Mouse (Mus musculus): ENCODE data around the gene Olig3. TPM values are rescaled to one million over a fixed set of nuclear protein-coding genes. Genes with fewer than 3 reads are reported as not detected.

Olig3 gene
- 0.06 TPM in 1 of 2 replicates, not detected in the other for polyA plus RNA-seq (2015; fragmentation: Nextera tagmentation; extraction: Ambion mirVana)

GRCm38 (mm10) chr10:19356071-19356583, at the start of gene Olig3:
Gene Olig3, plus strand, starts transcription at chr10:19356533.
- H3K27me3 ChIP-seq (replicated peaks) = peaks cover 78% of the 10 kb centered on the region
- WGBS = 3% methylated on average over 9 of the region's 9 CpGs

GRCm38 (mm10) chr10:19309681-19310395, 46.5 kb upstream of the Olig3 start:
- H3K4me2 ChIP-seq = no peak overlapping the region
- H3K4me3 ChIP-seq (replicated peaks) = no peak overlapping the region
- no peak overlapping the region for H3K27ac ChIP-seq
- H3K36me3 ChIP-seq = no peaks in the 10 kb centered on the region
- no peaks in the 10 kb centered on the region for H3K27me3 ChIP-seq (replicated peaks)
- H3K9ac ChIP-seq = no peak overlapping the region
- ATAC-seq (ENCODE audit: insufficient read depth, low FRiP score, low read depth) = no peak
- WGBS = 38% methylated on average over 5 of the region's 5 CpGs
- H3K9me3 ChIP-seq = no peaks in the 10 kb centered on the region
- no peaks in the 10 kb centered on the region for H3K4me1 ChIP-seq

More at GRCm38 (mm10) chr10:19356071-19356583, at the start of gene Olig3:
- Histone ChIP-seq H3K4me3 (replicated peaks) (no peak within 1 kb of the TSS), H3K9ac (no peak within 1 kb of the TSS), H3K4me1 (0 out of 2 replicates have a peak, but pooled peaks cover 3% of the 10 kb centered on the region), H3K9me3 (no peaks in the 10 kb centered on the region), H3K36me3 (no peaks in the 10 kb centered on the region), H3K4me2 (peak within 1 kb of the TSS; percentile 11; the same call in 1 of the 2 replicates), H3K27ac (no peak within 1 kb of the TSS)
- no peak for ATAC-seq (ENCODE audit: insufficient read depth, low FRiP score, low read depth)

GRCm38 (mm10) chr10:19310471-19310870, 45.9 kb upstream of the Olig3 start:
- Histone ChIP-seq H3K27ac (no peak overlapping the region), H3K9ac (no peak overlapping the region), H3K4me2 (no peak overlapping the region), H3K4me1 (no peaks in the 10 kb centered on the region), H3K9me3 (no peaks in the 10 kb centered on the region), H3K27me3 (replicated peaks) (no peaks in the 10 kb centered on the region), H3K4me3 (replicated peaks) (no peak overlapping the region), H3K36me3 (no peaks in the 10 kb centered on the region)
- WGBS = 28% methylated on average over 5 of the region's 5 CpGs
- no peak for ATAC-seq (ENCODE audit: insufficient read depth, low FRiP score, low read depth)

- no peak overlapping the region for H3K9ac ChIP-seq
- no peak overlapping the region for H3K4me2 ChIP-seq
- no peak for ATAC-seq (ENCODE audit: insufficient read depth, low FRiP score, low read depth)
- 76% methylated on average over 19 of the region's 19 CpGs for WGBS
- no peaks in the 10 kb centered on the region for H3K9me3 ChIP-seq
- H3K27ac ChIP-seq = no peak overlapping the region
- no peaks in the 10 kb centered on the region for H3K27me3 ChIP-seq (replicated peaks)
- no peaks in the 10 kb centered on the region for H3K36me3 ChIP-seq
- no peaks in the 10 kb centered on the region for H3K4me1 ChIP-seq
- no peak overlapping the region for H3K4me3 ChIP-seq (replicated peaks)
Observed at GRCm38 (mm10) chr10:19317962-19318812, 38.1 kb upstream of the Olig3 start.

GRCm38 (mm10) chr10:19321781-19322180, 34.6 kb upstream of the Olig3 start:
- no peaks in the 10 kb centered on the region for H3K4me1 ChIP-seq
- ATAC-seq (ENCODE audit: insufficient read depth, low FRiP score, low read depth) = no peak
- no peaks in the 10 kb centered on the region for H3K36me3 ChIP-seq
- no peaks in the 10 kb centered on the region for H3K9me3 ChIP-seq
- H3K27ac ChIP-seq = no peak overlapping the region
- H3K27me3 ChIP-seq (replicated peaks) = no peaks in the 10 kb centered on the region
- no peak overlapping the region for H3K9ac ChIP-seq
- 82% methylated on average over 2 of the region's 2 CpGs for WGBS
- H3K4me3 ChIP-seq (replicated peaks) = no peak overlapping the region
- no peak overlapping the region for H3K4me2 ChIP-seq

- ATAC-seq (ENCODE audit: insufficient read depth, low FRiP score, low read depth) = no peak
- Histone ChIP-seq H3K4me1 (no peaks in the 10 kb centered on the region), H3K27ac (no peak overlapping the region), H3K36me3 (no peaks in the 10 kb centered on the region), H3K4me2 (no peak overlapping the region), H3K27me3 (replicated peaks) (no peaks in the 10 kb centered on the region), H3K9ac (no peak overlapping the region), H3K4me3 (replicated peaks) (no peak overlapping the region), H3K9me3 (no peaks in the 10 kb centered on the region)
- 59% methylated on average over 3 of the region's 3 CpGs for WGBS
Observed at GRCm38 (mm10) chr10:19329191-19329777, 27.0 kb upstream of the Olig3 start.

GRCm38 (mm10) chr10:19333425-19333824, 22.9 kb upstream of the Olig3 start:
- no peaks in the 10 kb centered on the region for H3K4me1 ChIP-seq
- no peak overlapping the region for H3K27ac ChIP-seq
- H3K9me3 ChIP-seq = no peaks in the 10 kb centered on the region
- no peaks in the 10 kb centered on the region for H3K27me3 ChIP-seq (replicated peaks)
- no peak overlapping the region for H3K4me3 ChIP-seq (replicated peaks)
- WGBS = 70% methylated on average over 1 of the region's 1 CpGs
- no peaks in the 10 kb centered on the region for H3K36me3 ChIP-seq
- no peak for ATAC-seq (ENCODE audit: insufficient read depth, low FRiP score, low read depth)
- H3K9ac ChIP-seq = no peak overlapping the region
- H3K4me2 ChIP-seq = no peak overlapping the region

- Histone ChIP-seq H3K27ac (no peak overlapping the region), H3K9me3 (no peaks in the 10 kb centered on the region), H3K36me3 (no peaks in the 10 kb centered on the region), H3K27me3 (replicated peaks) (0 out of 2 replicates have a peak, but pooled peaks cover 3% of the 10 kb centered on the region), H3K9ac (no peak overlapping the region), H3K4me3 (replicated peaks) (no peak overlapping the region), H3K4me2 (no peak overlapping the region), H3K4me1 (no peaks in the 10 kb centered on the region)
- no peak for ATAC-seq (ENCODE audit: insufficient read depth, low FRiP score, low read depth)
- 11% methylated on average over 18 of the region's 18 CpGs for WGBS
Observed at GRCm38 (mm10) chr10:19338695-19339630, 17.4 kb upstream of the Olig3 start.

- no peak overlapping the region for H3K4me3 ChIP-seq (replicated peaks)
- H3K9ac ChIP-seq = no peak overlapping the region
- H3K4me1 ChIP-seq = no peaks in the 10 kb centered on the region
- no peak overlapping the region for H3K27ac ChIP-seq
- peaks cover 10% of the 10 kb centered on the region; the same call in 1 of the 2 replicates for H3K27me3 ChIP-seq (replicated peaks)
- 85% methylated on average over 6 of the region's 6 CpGs for WGBS
- no peak for ATAC-seq (ENCODE audit: insufficient read depth, low FRiP score, low read depth)
- no peak overlapping the region for H3K4me2 ChIP-seq
- H3K36me3 ChIP-seq = no peaks in the 10 kb centered on the region
- H3K9me3 ChIP-seq = no peaks in the 10 kb centered on the region
Observed at GRCm38 (mm10) chr10:19344039-19344438, 12.3 kb upstream of the Olig3 start.

- ATAC-seq (ENCODE audit: insufficient read depth, low FRiP score, low read depth) = no peak
- Histone ChIP-seq H3K4me3 (replicated peaks) (no peak overlapping the region), H3K9ac (no peak overlapping the region), H3K9me3 (no peaks in the 10 kb centered on the region), H3K36me3 (no peaks in the 10 kb centered on the region), H3K27ac (no peak overlapping the region), H3K27me3 (replicated peaks) (peaks cover 43% of the 10 kb centered on the region), H3K4me2 (no peak overlapping the region), H3K4me1 (no peaks in the 10 kb centered on the region)
- 41% methylated on average over 3 of the region's 3 CpGs for WGBS
Observed at GRCm38 (mm10) chr10:19349326-19349725, 7.0 kb upstream of the Olig3 start.

Data from stomach, embryonic 15.5 days (tissue).